Mouse (Mus musculus) frontal cortex, postnatal 10 days (tissue): Measurements from ENCODE around the gene Olfr979.
"Not testable (repeated sequence)": the region's sequence is repeated elsewhere in the genome, so short reads cannot be mapped to it uniquely, and the experiment has no call there.

Experiments
- DNase-seq, 2 experiments: peaks; one replicate each; pipeline ENCODE4 v3.0.0; 2022; ENCODE audit warnings: low spot score in 2 of 2, mixed read lengths in 1 of 2

Olfr979 gene

DNA sequence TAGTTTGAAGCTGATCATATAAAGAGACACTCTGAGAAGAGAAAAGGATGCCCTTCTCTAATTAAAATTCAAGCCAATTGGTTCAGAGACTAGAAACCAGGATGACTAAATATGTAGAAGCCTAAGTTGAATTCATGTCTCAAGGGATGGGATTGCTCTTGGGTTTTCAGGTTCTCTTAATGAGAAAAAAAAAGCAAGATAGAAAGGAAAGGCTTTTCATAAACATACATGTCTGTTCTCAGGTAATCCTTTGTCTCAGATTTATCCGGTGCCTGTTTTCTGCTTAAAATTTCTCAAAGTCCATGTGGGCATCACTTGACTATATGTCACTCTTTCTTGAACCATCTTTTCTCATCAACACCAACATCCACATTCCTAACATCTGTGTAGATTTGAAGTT lies at the start of gene Olfr979:
Gene Olfr979 (minus strand): TSS at position 101 of the 400 bp plus-strand sequence.
- no peak for DNase-seq

DNA sequence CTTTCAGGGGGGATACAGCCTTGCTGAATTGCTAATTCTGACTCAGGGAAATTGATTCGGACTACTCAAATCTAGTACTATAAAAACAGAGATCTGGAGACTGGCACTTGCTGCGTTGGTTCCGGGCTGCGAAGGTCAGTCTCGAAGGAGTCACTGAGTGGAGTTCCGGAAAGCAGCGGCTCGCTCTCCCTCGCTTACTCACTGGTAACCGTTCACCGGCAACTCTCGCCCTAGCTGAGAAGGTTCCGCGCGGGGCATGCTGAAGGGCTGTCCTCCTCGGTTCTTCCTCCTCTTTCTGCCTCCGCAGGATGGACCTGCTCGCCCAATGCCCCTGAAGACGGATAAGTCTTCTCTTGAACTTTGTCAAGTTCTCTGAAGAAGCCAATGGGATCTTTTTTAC lies 46.9 kb upstream of the Olfr979 start:
- no peak for DNase-seq

DNA sequence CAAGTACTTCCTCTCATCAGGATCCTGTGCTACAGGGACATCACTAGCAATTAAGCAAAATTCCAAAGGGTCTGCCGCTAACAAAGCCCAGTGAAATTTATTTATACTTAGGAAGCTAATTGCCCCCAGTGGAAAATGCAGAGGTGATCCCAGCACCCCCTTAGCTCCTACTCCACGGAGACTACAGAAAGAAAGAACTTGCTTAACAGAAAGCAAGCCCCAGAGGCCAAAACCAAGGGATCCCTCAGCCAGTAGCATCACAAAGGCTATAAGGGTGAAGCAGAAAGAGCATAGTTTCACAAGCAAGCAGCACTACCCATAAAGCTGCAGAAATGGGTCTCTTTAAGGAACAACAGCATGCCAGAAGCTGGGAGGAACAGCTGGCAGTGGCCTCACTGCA lies 17.9 kb upstream of the Olfr979 start, which contains the start of gene Olfr981:
Gene Olfr981 (plus strand): TSS at position 301 of the 400 bp plus-strand sequence.
- no peak for DNase-seq

DNA sequence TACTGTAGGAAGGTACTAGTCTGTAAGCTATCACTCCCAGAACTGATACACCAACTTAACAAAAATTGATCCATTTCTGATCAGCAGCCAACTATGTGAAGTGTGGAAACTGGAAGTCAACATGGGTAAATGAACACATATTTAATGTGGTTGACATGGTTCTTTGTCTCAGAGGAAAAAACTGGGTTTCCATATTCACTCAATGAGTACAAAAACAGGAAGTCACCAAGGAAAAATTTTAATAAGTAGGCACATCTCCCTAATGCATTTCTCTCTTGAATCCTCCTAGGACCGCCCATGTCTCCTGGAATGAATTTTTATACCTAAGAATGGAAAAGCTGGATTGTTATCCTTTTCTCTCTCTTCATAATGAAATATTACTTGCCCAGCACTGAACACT lies 6.2 kb upstream of the Olfr979 start, which contains the start of gene Olfr980:
Gene Olfr980 (minus strand): TSS at position 101 of the 400 bp plus-strand sequence.
- no peak for DNase-seq

DNA sequence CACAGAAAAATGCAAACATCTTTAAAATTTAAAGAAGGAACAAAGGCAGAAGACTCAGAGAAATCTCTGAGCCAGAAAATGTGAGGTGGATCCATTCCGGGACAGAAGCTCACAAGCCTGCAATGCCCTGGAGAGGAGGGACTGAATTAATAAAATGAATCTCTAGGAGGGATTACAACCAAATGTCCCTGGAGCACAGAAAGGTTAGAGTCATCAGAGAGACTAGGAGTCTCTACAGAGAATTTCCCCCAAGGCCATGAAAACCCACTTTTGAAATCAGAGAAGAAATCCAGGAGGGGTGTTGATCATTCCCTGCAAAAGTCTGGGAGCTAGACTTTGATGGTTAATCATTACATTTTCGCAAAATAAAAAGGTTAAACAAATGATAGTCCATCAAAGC lies 11.5 kb downstream of the Olfr979 start, which contains the start of gene Olfr978:
Gene Olfr978 (plus strand): TSS at position 301 of the 400 bp plus-strand sequence.
- no peak for DNase-seq

DNA sequence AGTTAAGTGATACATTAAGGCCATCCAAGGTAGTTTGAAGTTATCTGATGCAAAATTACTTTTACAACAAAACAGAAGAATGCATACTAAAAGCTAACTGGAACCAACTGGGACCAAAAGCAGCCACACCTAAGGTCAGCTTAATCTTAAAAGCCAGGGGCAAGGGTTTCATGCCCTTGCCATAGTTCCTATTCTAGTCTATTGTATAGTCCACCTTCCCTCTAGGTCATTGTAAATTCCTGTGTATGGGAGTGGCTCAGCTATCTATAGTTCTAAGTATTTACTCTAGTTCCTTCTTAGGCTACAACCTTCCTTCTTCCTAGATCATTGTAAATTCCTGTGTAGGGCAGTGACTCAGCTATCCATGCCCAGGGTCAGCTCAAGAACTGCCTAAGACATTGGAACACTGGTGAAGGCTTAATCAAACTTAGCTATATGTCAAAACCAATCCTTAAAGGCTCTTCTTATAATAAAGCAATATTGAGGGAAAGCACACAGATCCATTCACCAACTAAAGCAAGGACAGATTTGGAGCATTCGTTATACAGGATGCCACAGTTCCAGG lies 26.6 kb downstream of the Olfr979 start:
- not testable (repeated sequence) for DNase-seq

DNA sequence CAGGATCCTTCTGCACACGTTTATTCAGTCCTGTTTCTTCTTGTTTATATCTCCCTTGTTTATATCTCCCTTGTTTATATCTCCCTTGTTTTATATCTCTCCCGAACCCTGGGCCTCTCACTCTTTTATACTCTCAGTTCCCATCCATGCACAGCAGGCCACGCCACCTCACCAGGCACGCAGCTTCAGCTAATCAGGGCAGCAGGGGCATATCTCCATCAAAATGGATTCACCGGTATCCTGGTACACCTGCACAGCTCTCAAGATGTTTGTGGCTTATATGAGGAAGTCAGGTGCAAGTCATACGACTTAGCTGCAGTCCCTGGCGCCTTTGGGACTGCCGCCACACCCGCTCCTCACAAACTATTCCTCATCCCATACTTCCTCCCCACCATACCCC lies 42.2 kb downstream of the Olfr979 start, which contains the start of gene Olfr976:
Gene Olfr976 (minus strand): TSS at position 101 of the 400 bp plus-strand sequence.
- not testable (repeated sequence) for DNase-seq

DNA sequence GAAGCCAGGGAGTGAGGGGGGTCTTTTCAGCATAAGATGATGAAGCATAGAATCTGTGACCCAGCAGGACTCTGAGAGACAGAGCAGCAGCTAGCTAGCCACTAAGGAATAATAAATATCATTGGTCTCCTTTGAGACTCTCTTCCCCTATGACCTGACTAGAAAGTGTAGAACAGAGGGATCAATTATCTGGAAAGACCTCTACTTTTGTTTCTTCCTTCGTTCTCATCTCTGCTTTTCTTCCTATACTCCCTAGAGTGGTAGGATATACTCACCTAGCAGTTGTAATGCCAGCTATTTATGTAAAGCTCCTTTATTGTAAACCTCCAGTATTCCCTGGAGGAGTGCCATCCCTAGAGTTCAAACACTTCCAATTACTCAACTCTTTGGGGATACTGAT lies 51.3 kb downstream of the Olfr979 start, which contains the start of gene Olfr975:
Gene Olfr975 (minus strand): TSS at position 101 of the 400 bp plus-strand sequence.
- no peak for DNase-seq
